Mouse (Mus musculus) G1E (cell line): ENCODE measurements around the gene Gm11733.

Source experiments
- CTCF ChIP-seq: IDR thresholded peaks from 2 replicates; pipeline ENCODE4 v1.5.1; 2012; ENCODE audit warnings: low read depth, low read length, inconsistent platforms, mixed read lengths
- GATA1 ChIP-seq: IDR thresholded peaks from 2 replicates; pipeline ENCODE4 v1.6.1; 2012; ENCODE audit warnings: borderline replicate concordance, low read length, inconsistent platforms, mixed read lengths
- GATA2 ChIP-seq: IDR thresholded peaks from 2 replicates; pipeline ENCODE4 v1.6.1; 2012; ENCODE audit warnings: low read depth, low read length, inconsistent platforms, borderline replicate concordance
- POLR2AphosphoS5 ChIP-seq: IDR thresholded peaks from 2 replicates; pipeline ENCODE4 v1.6.1; 2012; ENCODE audit warnings: low read depth, low read length, inconsistent platforms; ENCODE audit not compliant: insufficient replicate concordance
- TAL1 ChIP-seq: conservative IDR thresholded peaks from 2 replicates; pipeline ENCODE4 v1.6.1; 2012; ENCODE audit warnings: low read depth, low read length, inconsistent platforms, mixed read lengths

- TF ChIP-seq CTCF (no peak), GATA2 (no peak), GATA1 (no peak), TAL1 (no peak), POLR2AphosphoS5 (no peak)
Observed at GRCm38 (mm10) chr11:117436401-117437109, 47.6 kb upstream of the Gm11733 start.
